24 mouse cellular contexts compared by ENCODE assay signal in the genomic region with DNA sequence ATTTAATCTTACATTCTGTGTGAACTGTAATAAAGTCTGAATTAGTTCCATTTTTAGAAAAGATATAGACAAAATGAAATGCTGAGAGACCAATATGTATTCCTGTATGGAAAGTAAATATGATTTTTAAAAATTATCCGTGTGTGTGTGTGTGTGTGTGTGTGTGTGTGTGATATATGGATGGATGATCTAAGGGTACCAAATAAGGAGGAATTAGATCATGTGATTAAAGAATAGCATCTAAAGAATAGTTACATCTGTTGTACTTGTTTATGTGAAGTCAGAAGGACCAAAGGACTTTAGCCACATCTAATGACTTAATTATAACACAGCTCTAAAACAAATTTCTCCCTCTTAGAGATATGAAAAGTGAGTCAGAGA.
A peak's percentile ranks its signal among the peaks of the same experiment; 100 is the strongest.
DNase-seq lines count a peak whose midpoint lies in the region; ATAC-seq lines count a peak whose summit lies in the region.
"Had no signal": no experiment of that assay in that cellular context is flagged by ENCODE, and none has a peak within 500 bp of the region (broad histone marks: within the 10 kb centered on the region; RNA-seq: fewer than 3 reads in every experiment).

No protein-coding gene starts in this region.

- no peaks in the 10 kb centered on the region for H3K36me3 ChIP-seq in forebrain, embryonic 13.5 days (ENCODE audit: poor library complexity, severe bottlenecking)
- no peaks in the 10 kb centered on the region for H3K36me3 ChIP-seq in forebrain, embryonic 12.5 days (replicated peaks)
- no peaks in the 10 kb centered on the region for H3K36me3 ChIP-seq in hindbrain, embryonic 11.5 days (ENCODE audit: control insufficient read depth, insufficient read depth, low read length)
- no peaks in the 10 kb centered on the region for H3K36me3 ChIP-seq in hindbrain, embryonic 16.5 days (ENCODE audit: control insufficient read depth, insufficient read depth, low read length)
- H3K36me3 ChIP-seq in neural tube, embryonic 13.5 days = no peaks in the 10 kb centered on the region
- H3K36me3 ChIP-seq: heart, embryonic 12.5 days; heart, embryonic 15.5 days; hindbrain, embryonic 15.5 days had no signal

- 82% methylated on average over 1 of the region's 1 CpGs for WGBS in forebrain, embryonic 13.5 days
- 69% methylated on average over 1 of the region's 1 CpGs for WGBS in forebrain, embryonic 12.5 days
- WGBS in hindbrain, embryonic 11.5 days = 82% methylated on average over 1 of the region's 1 CpGs
- WGBS in hindbrain, embryonic 16.5 days = 56% methylated on average over 1 of the region's 1 CpGs
- 49% methylated on average over 1 of the region's 1 CpGs for WGBS in neural tube, embryonic 13.5 days

- peak; percentile 39 for ATAC-seq in forebrain, embryonic 13.5 days
- ATAC-seq in forebrain, embryonic 12.5 days (ENCODE audit: low FRiP score) = no peak
- peak; percentile 61 for ATAC-seq in hindbrain, embryonic 11.5 days (ENCODE audit: low FRiP score)
- ATAC-seq in hindbrain, embryonic 16.5 days = no peak; the same call in 1 of the 2 replicates
- 0 out of 2 replicates have a peak, but pooled peaks have one; percentile 29 for ATAC-seq in neural tube, embryonic 13.5 days (ENCODE audit: low read depth)
- ATAC-seq: activated CD4-positive, CD25-positive, alpha-beta regulatory T cell, adult 4 months; inflammation-experienced regulatory T-cells, adult 6 months; intestine, embryonic 16.5 days had no signal

- H3K4me2 ChIP-seq in forebrain, embryonic 13.5 days = no peak overlapping the region
- no peak overlapping the region for H3K4me2 ChIP-seq in forebrain, embryonic 12.5 days
- H3K4me2 ChIP-seq in hindbrain, embryonic 11.5 days (replicated peaks; ENCODE audit: low read depth, low read length) = no peak overlapping the region
- H3K4me2 ChIP-seq in hindbrain, embryonic 16.5 days (ENCODE audit: low read length) = no peak overlapping the region
- no peak overlapping the region for H3K4me2 ChIP-seq in neural tube, embryonic 13.5 days
- H3K4me2 ChIP-seq: heart, embryonic 12.5 days; heart, embryonic 15.5 days had no signal

- no peaks in the 10 kb centered on the region for H3K27me3 ChIP-seq in forebrain, embryonic 13.5 days
- H3K27me3 ChIP-seq in forebrain, embryonic 12.5 days = no peaks in the 10 kb centered on the region
- H3K27me3 ChIP-seq in hindbrain, embryonic 11.5 days (ENCODE audit: control insufficient read depth, insufficient read depth, low read length) = no peaks in the 10 kb centered on the region
- no peaks in the 10 kb centered on the region for H3K27me3 ChIP-seq in hindbrain, embryonic 16.5 days (replicated peaks; ENCODE audit: control insufficient read depth, insufficient read depth, low read length)
- no peaks in the 10 kb centered on the region for H3K27me3 ChIP-seq in neural tube, embryonic 13.5 days
- H3K27me3 ChIP-seq: heart, embryonic 12.5 days; heart, embryonic 15.5 days; hindbrain, embryonic 15.5 days had no signal

- no peaks in the 10 kb centered on the region for H3K4me1 ChIP-seq in forebrain, embryonic 13.5 days
- no peaks in the 10 kb centered on the region; the same call in 1 of the 2 replicates for H3K4me1 ChIP-seq in forebrain, embryonic 12.5 days
- H3K4me1 ChIP-seq in hindbrain, embryonic 11.5 days (replicated peaks; ENCODE audit: control insufficient read depth, insufficient read depth, low read length) = no peaks in the 10 kb centered on the region
- H3K4me1 ChIP-seq in hindbrain, embryonic 16.5 days (ENCODE audit: control insufficient read depth, insufficient read depth, low read depth, low read length) = peaks cover 3% of the 10 kb centered on the region; the same call in 1 of the 2 replicates
- peaks cover 14% of the 10 kb centered on the region for H3K4me1 ChIP-seq in neural tube, embryonic 13.5 days (replicated peaks)
- H3K4me1 ChIP-seq: heart, embryonic 12.5 days; heart, embryonic 15.5 days had no signal

- H3K9ac ChIP-seq in forebrain, embryonic 13.5 days = no peak overlapping the region
- H3K9ac ChIP-seq in forebrain, embryonic 12.5 days = no peak overlapping the region
- H3K9ac ChIP-seq in hindbrain, embryonic 11.5 days (ENCODE audit: low read depth, low read length) = no peak overlapping the region
- no peak overlapping the region for H3K9ac ChIP-seq in hindbrain, embryonic 16.5 days (ENCODE audit: low read depth, low read length)
- no peak overlapping the region for H3K9ac ChIP-seq in neural tube, embryonic 13.5 days
- H3K9ac ChIP-seq: heart, embryonic 12.5 days; heart, embryonic 15.5 days; hindbrain, embryonic 15.5 days had no signal

- no peaks in the 10 kb centered on the region for H3K9me3 ChIP-seq in forebrain, embryonic 13.5 days (replicated peaks)
- no peaks in the 10 kb centered on the region for H3K9me3 ChIP-seq in forebrain, embryonic 12.5 days
- H3K9me3 ChIP-seq in hindbrain, embryonic 11.5 days (ENCODE audit: control insufficient read depth, low read length) = no peaks in the 10 kb centered on the region
- no peaks in the 10 kb centered on the region for H3K9me3 ChIP-seq in hindbrain, embryonic 16.5 days (ENCODE audit: control insufficient read depth, low read length)
- no peaks in the 10 kb centered on the region for H3K9me3 ChIP-seq in neural tube, embryonic 13.5 days
- H3K9me3 ChIP-seq: heart, embryonic 12.5 days; heart, embryonic 15.5 days; hindbrain, embryonic 15.5 days had no signal

- no peak overlapping the region for H3K4me3 ChIP-seq in forebrain, embryonic 13.5 days
- no peak overlapping the region for H3K4me3 ChIP-seq in forebrain, embryonic 12.5 days (replicated peaks)
- no peak overlapping the region for H3K4me3 ChIP-seq in hindbrain, embryonic 11.5 days (ENCODE audit: low read depth, low read length)
- H3K4me3 ChIP-seq in hindbrain, embryonic 16.5 days (ENCODE audit: low read length) = no peak overlapping the region
- H3K4me3 ChIP-seq in neural tube, embryonic 13.5 days = no peak overlapping the region
- H3K4me3 ChIP-seq: heart, embryonic 12.5 days; heart, embryonic 15.5 days; hindbrain, embryonic 15.5 days had no signal

- no peak for DNase-seq in hindbrain, embryonic 11.5 days (ENCODE audit: low spot score)
- no peak for DNase-seq in neural tube, embryonic 10.5 days (ENCODE audit: extremely low spot score, low spot score)
- DNase-seq in right cerebral cortex, postnatal 36 days (ENCODE audit: low spot score in 2 of 2) = no peak
- DNase-seq: adrenal gland, adult 8-10 months; adrenal gland, postnatal 25 days; cerebellum, adult 11-12 months; cerebellum, adult 8-10 months; cerebellum, postnatal 10 days; cerebellum, postnatal 36 days; gastrocnemius, postnatal 25 days; heart, adult 18-20 months; heart, postnatal 10 days; heart, postnatal 36 days; kidney, adult 18-20 months had no signal

- H3K27ac ChIP-seq in forebrain, embryonic 13.5 days = no peak overlapping the region
- H3K27ac ChIP-seq in forebrain, embryonic 12.5 days = no peak overlapping the region
- H3K27ac ChIP-seq in hindbrain, embryonic 11.5 days (ENCODE audit: low read depth, low read length) = no peak overlapping the region
- H3K27ac ChIP-seq in hindbrain, embryonic 16.5 days (ENCODE audit: low read depth, low read length) = no peak overlapping the region
- H3K27ac ChIP-seq in neural tube, embryonic 13.5 days (replicated peaks) = no peak overlapping the region
- H3K27ac ChIP-seq: heart, embryonic 15.5 days; hindbrain, embryonic 15.5 days had no signal

Comparison
In these comparisons a context has a peak if more than half of its experiments do, and no peak if none do; other contexts are left out.
1. ATAC-seq: peak in forebrain, embryonic 13.5 days (single experiment), hindbrain, embryonic 11.5 days (single experiment) and neural tube, embryonic 13.5 days (single experiment); none in forebrain, embryonic 12.5 days (single experiment) and hindbrain, embryonic 16.5 days (single experiment).